Mouse (Mus musculus) embryo, embryonic 11.5 days (tissue): Measurements from ENCODE around the gene Phkb.

Experiments used
- DNase-seq: peaks from one replicate; pipeline ENCODE4 v3.0.0-alpha.2; 2012; ENCODE audit warnings: low read depth, low spot score

The Phkb gene

GRCm38 (mm10) chr8:85944820-85945219 is 104.1 kb downstream of the Phkb start:
- no peak for DNase-seq

- DNase-seq = no peak
Observed at GRCm38 (mm10) chr8:85958391-85958790, 117.6 kb downstream of the Phkb start.

- DNase-seq = no peak
Observed at GRCm38 (mm10) chr8:85959880-85960279, 119.1 kb downstream of the Phkb start.

GRCm38 (mm10) chr8:85977588-85978077 is 136.9 kb downstream of the Phkb start:
- DNase-seq = no peak

GRCm38 (mm10) chr8:85992911-85993310 is 152.2 kb downstream of the Phkb start:
- no peak for DNase-seq

- DNase-seq = no peak
Observed at GRCm38 (mm10) chr8:85993661-85994060, 152.9 kb downstream of the Phkb start.

GRCm38 (mm10) chr8:85995971-85996370 is 155.2 kb downstream of the Phkb start:
- DNase-seq = no peak

- no peak for DNase-seq
Observed at GRCm38 (mm10) chr8:86006485-86006884, 165.7 kb downstream of the Phkb start.

- DNase-seq = no peak
Observed at GRCm38 (mm10) chr8:86016806-86017205, 176.0 kb downstream of the Phkb start.

GRCm38 (mm10) chr8:86028646-86029312 is 188.0 kb downstream of the Phkb start:
- DNase-seq = no peak

- DNase-seq = no peak
Observed at GRCm38 (mm10) chr8:86029451-86029850, 188.7 kb downstream of the Phkb start.

- no peak for DNase-seq
Observed at GRCm38 (mm10) chr8:86034662-86035365, 194.1 kb downstream of the Phkb start.

- DNase-seq = no peak
Observed at GRCm38 (mm10) chr8:86035371-86035770, 194.6 kb downstream of the Phkb start.

GRCm38 (mm10) chr8:86038462-86038861 is 197.7 kb downstream of the Phkb start:
- no peak for DNase-seq

GRCm38 (mm10) chr8:86042049-86042448 is 201.3 kb downstream of the Phkb start:
- no peak for DNase-seq

- DNase-seq = no peak
Observed at GRCm38 (mm10) chr8:86050882-86051281, 210.1 kb downstream of the Phkb start.

- DNase-seq = no peak
Observed at GRCm38 (mm10) chr8:86052003-86052402, 211.2 kb downstream of the Phkb start.

GRCm38 (mm10) chr8:86058618-86059017 is 217.9 kb downstream of the Phkb start:
- DNase-seq = no peak

GRCm38 (mm10) chr8:86059130-86059529 is 218.4 kb downstream of the Phkb start:
- DNase-seq = no peak

- DNase-seq = no peak
Observed at GRCm38 (mm10) chr8:86063411-86063810, 222.7 kb downstream of the Phkb start.

- no peak for DNase-seq
Observed at GRCm38 (mm10) chr8:86079433-86079832, 238.7 kb downstream of the Phkb start.

- DNase-seq = no peak
Observed at GRCm38 (mm10) chr8:86083346-86083745, 242.6 kb downstream of the Phkb start.

GRCm38 (mm10) chr8:86086791-86087190 is 246.0 kb downstream of the Phkb start:
- no peak for DNase-seq
